ENCODE assay signal across 10 mouse cellular contexts in genomic region chrX:56786281-56787061, GRCm38 (mm10). TPM values are rescaled to one million over a fixed set of nuclear protein-coding genes. Genes with fewer than 3 reads are reported as not detected.
DNase-seq lines count a peak whose midpoint lies in the region; TF ChIP-seq lines count a peak whose summit lies in the region.
"Had no signal": no experiment of that assay in that cellular context is flagged by ENCODE, and none has a peak within 500 bp of the region (broad histone marks: within the 10 kb centered on the region; RNA-seq: fewer than 3 reads in every experiment).

No protein-coding gene starts in this region.

- no peak for TF ChIP-seq POLR2A in cerebellum, adult 2 months (IDR thresholded peaks at IDR 0.05; ENCODE audit: borderline replicate concordance, insufficient read depth, low read length)

- no peaks in the 10 kb centered on the region; the same call in 1 of the 2 replicates for H3K4me1 ChIP-seq in cerebellum, adult 2 months (ENCODE audit: control insufficient read depth, insufficient read depth, low read length)
- H3K4me1 ChIP-seq: lung, embryonic 15.5 days had no signal

- peak overlapping the region; percentile 61 for H3K4me3 ChIP-seq in gastrocnemius, adult 2 months
- no peak overlapping the region for H3K4me3 ChIP-seq in cerebellum, adult 2 months (replicated peaks; ENCODE audit: insufficient read depth, low read depth, low read length)
- H3K4me3 ChIP-seq: heart, embryonic 13.5 days; lung, embryonic 15.5 days had no signal

- H3K27me3 ChIP-seq in cerebellum, adult 2 months (ENCODE audit: control insufficient read depth, insufficient read depth, low read length): no peaks in the 10 kb centered on the region
- H3K27me3 ChIP-seq: heart, embryonic 13.5 days; lung, embryonic 15.5 days had no signal

- no peak for TF ChIP-seq CTCF in gastrocnemius, adult 2 months (IDR thresholded peaks at IDR 0.05)
- no peak for TF ChIP-seq CTCF in cerebellum, adult 2 months (IDR thresholded peaks at IDR 0.05; ENCODE audit: borderline replicate concordance, insufficient read depth, low read depth, low read length)

- DNase-seq in gastrocnemius, adult 2 months: peak; percentile 57
- no peak for DNase-seq in gastrocnemius, postnatal 14 days
- DNase-seq in R1 (ENCODE audit: low read depth, low spot score) (peak; percentile 25), MN1 (ENCODE audit: low spot score) (no peak)
- DNase-seq in gastrocnemius, postnatal 25 days: peak; percentile 35
- peak; percentile 73 for DNase-seq in lung, postnatal 25 days (ENCODE audit: low spot score)
- DNase-seq in right cerebral cortex, postnatal 25 days: no peak
- no peak for DNase-seq in cerebellum, adult 2 months

- whole genome bisulfite sequencing in cerebellum, adult 2 months: 67% methylated on average over 6 of the region's 6 CpGs

- intact Hi-C loops in gastrocnemius, adult 2 months (cut with DNase I): no loop called here
- intact Hi-C loops in gastrocnemius, postnatal 14 days (cut with DNase I; ENCODE audit: low total_unique reads): no loop called here

- H3K27ac ChIP-seq in gastrocnemius, adult 2 months: peak overlapping the region; percentile 75
- no peak overlapping the region for H3K27ac ChIP-seq in cerebellum, adult 2 months (ENCODE audit: insufficient read depth, low read length)
- H3K27ac ChIP-seq: heart, embryonic 13.5 days; lung, embryonic 15.5 days had no signal

RNA-seq across cellular contexts. Expression of gene Map7d3, which starts 35.7 kb away (rescaled TPM):
- total RNA-seq in gastrocnemius, adult 2 months (2021): under 1 TPM; 0.18 to 0.25 TPM
- under 1 TPM; 0.55 to 0.66 TPM for total RNA-seq in gastrocnemius, postnatal 14 days (2021)
- under 1 TPM in 1 of 2 experiments, not detected in 1; 0.29 TPM for total RNA-seq in gastrocnemius, postnatal 25 days (2021)
- 0.11 TPM in 1 of 2 replicates, not detected in the other for polyA plus RNA-seq in cerebellum, adult 2 months (2012; rRNA removed)

RNA-seq across cellular contexts. Expression of gene Fhl1, which starts 54.9 kb away (rescaled TPM):
- total RNA-seq in gastrocnemius, adult 2 months (2021): 1,000 to 10,000 TPM in 1 of 2 experiments, 100 to 1,000 TPM in 1; 673 to 2,064 TPM
- total RNA-seq in gastrocnemius, postnatal 14 days (2021): 1,000 to 10,000 TPM; 1,001 to 1,517 TPM
- 1,000 to 10,000 TPM; 1,461 to 3,729 TPM for total RNA-seq in gastrocnemius, postnatal 25 days (2021)
- 174 and 191 TPM in 2 replicates for polyA plus RNA-seq in cerebellum, adult 2 months (2012; rRNA removed)

Comparison
In these comparisons a context has a peak if more than half of its experiments do, and no peak if none do; other contexts are left out.
1. DNase-seq: peak in gastrocnemius, adult 2 months (single experiment), R1 (single experiment), gastrocnemius, postnatal 25 days (single experiment) and lung, postnatal 25 days (single experiment); none in gastrocnemius, postnatal 14 days (single experiment), right cerebral cortex, postnatal 25 days (single experiment), MN1 (single experiment) and cerebellum, adult 2 months (0 of 2).